Mouse (Mus musculus): ENCODE measurements around the gene Cbl. TPM values are rescaled to one million over a fixed set of nuclear protein-coding genes. Genes with fewer than 3 reads are reported as not detected.

Cbl gene
- polyA plus RNA-seq, 1 experiment from 2014 or later: 27.6 TPM

GRCm38 (mm10) chr9:44237128-44237527, 3.3 kb upstream of the Cbl start:
- no peak for ATAC-seq (ENCODE audit: low FRiP score, low TSS enrichment)

GRCm38 (mm10) chr9:44236601-44237000, 2.8 kb upstream of the Cbl start:
- H3K4me1 ChIP-seq (ENCODE audit: control insufficient read depth, insufficient read depth, low read length): peaks cover 12% of the 10 kb centered on the region
- no peaks in the 10 kb centered on the region for H3K36me3 ChIP-seq (ENCODE audit: control insufficient read depth, insufficient read depth, low read length)
- ATAC-seq (ENCODE audit: low FRiP score, low TSS enrichment) (no peak), DNase-seq (no peak)
- no peaks in the 10 kb centered on the region for H3K27me3 ChIP-seq (ENCODE audit: control insufficient read depth, insufficient read depth, low read length)
- no peak overlapping the region for H3K27ac ChIP-seq (replicated peaks; ENCODE audit: low read depth, low read length)
- H3K4me2 ChIP-seq (ENCODE audit: low read length): no peak overlapping the region
- WGBS: 63% methylated on average over 4 of the region's 4 CpGs
- H3K9me3 ChIP-seq (ENCODE audit: control insufficient read depth, low read length): no peaks in the 10 kb centered on the region
- no peak overlapping the region for H3K9ac ChIP-seq (replicated peaks; ENCODE audit: low read length)
- H3K4me3 ChIP-seq (replicated peaks; ENCODE audit: low read depth, low read length): no peak overlapping the region

More at GRCm38 (mm10) chr9:44237128-44237527, 3.3 kb upstream of the Cbl start:
- 79% methylated on average over 4 of the region's 4 CpGs for WGBS
- no peak overlapping the region for H3K4me3 ChIP-seq (replicated peaks; ENCODE audit: low read depth, low read length)
- no peak for DNase-seq
- no peak overlapping the region for H3K4me2 ChIP-seq (ENCODE audit: low read length)
- no peaks in the 10 kb centered on the region for H3K9me3 ChIP-seq (ENCODE audit: control insufficient read depth, low read length)
- no peaks in the 10 kb centered on the region for H3K36me3 ChIP-seq (ENCODE audit: control insufficient read depth, insufficient read depth, low read length)
- no peak overlapping the region for H3K9ac ChIP-seq (replicated peaks; ENCODE audit: low read length)
- H3K27me3 ChIP-seq (ENCODE audit: control insufficient read depth, insufficient read depth, low read length): no peaks in the 10 kb centered on the region
- peaks cover 7% of the 10 kb centered on the region for H3K4me1 ChIP-seq (ENCODE audit: control insufficient read depth, insufficient read depth, low read length)
- H3K27ac ChIP-seq (replicated peaks; ENCODE audit: low read depth, low read length): no peak overlapping the region

DNA sequence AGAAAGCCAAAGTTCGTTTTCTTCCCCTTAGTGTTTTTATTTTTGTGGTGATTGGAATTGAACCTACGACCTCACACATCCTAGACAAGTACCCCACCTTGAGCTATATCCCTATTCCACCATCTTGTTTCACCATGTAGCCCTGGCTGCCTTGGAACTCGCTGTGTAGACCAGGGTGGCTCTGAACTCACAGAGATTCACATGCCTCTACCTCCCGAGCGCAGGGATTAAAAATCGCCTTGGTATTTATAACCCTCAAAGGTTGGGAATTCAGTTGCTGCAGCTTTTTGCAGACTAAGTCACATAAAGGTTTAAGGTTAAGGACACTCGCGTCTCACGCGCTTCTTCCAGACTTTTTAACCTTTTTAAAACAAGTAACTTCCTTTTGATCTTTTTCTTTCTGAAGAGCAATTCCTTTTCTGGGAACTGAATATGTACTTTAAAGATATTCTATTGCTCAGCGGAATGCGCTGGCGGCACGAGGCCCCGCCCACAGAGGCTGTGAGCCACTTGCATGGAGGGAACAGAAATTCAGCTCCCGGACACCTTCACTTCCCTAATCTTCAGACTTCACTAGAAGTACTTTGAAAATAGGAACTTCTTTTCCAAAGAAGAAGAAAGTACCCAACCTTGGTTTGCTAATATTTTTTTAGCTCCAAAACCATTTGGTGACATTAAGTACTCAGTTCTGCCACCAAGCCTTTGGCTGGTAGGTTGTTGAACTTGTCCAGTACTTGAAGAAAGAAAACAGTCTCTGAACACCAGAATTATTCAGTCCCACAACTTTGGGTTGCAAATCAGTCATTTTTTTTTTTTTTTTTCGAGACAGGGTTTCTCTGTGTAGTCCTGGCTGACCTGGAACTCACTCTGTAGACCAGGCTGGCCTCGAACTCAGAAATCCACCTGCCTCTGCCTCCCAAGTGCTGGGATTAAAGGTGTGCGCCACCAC, 904 bp upstream of the Cbl start:
- Histone ChIP-seq H3K36me3 (ENCODE audit: control insufficient read depth, insufficient read depth, low read length) (no peaks in the 10 kb centered on the region), H3K27me3 (ENCODE audit: control insufficient read depth, insufficient read depth, low read length) (no peaks in the 10 kb centered on the region), H3K4me2 (ENCODE audit: low read length) (peak overlapping the region; percentile 41), H3K4me3 (replicated peaks; ENCODE audit: low read depth, low read length) (peak overlapping the region; percentile 84), H3K4me1 (ENCODE audit: control insufficient read depth, insufficient read depth, low read length) (peaks cover 14% of the 10 kb centered on the region), H3K9ac (replicated peaks; ENCODE audit: low read length) (no peak overlapping the region), H3K27ac (replicated peaks; ENCODE audit: low read depth, low read length) (no peak overlapping the region), H3K9me3 (ENCODE audit: control insufficient read depth, low read length) (no peaks in the 10 kb centered on the region)
- ATAC-seq (ENCODE audit: low FRiP score, low TSS enrichment): no peak
- 29% methylated on average over 19 of the region's 19 CpGs for WGBS
- DNase-seq: peak; percentile 31

DNA sequence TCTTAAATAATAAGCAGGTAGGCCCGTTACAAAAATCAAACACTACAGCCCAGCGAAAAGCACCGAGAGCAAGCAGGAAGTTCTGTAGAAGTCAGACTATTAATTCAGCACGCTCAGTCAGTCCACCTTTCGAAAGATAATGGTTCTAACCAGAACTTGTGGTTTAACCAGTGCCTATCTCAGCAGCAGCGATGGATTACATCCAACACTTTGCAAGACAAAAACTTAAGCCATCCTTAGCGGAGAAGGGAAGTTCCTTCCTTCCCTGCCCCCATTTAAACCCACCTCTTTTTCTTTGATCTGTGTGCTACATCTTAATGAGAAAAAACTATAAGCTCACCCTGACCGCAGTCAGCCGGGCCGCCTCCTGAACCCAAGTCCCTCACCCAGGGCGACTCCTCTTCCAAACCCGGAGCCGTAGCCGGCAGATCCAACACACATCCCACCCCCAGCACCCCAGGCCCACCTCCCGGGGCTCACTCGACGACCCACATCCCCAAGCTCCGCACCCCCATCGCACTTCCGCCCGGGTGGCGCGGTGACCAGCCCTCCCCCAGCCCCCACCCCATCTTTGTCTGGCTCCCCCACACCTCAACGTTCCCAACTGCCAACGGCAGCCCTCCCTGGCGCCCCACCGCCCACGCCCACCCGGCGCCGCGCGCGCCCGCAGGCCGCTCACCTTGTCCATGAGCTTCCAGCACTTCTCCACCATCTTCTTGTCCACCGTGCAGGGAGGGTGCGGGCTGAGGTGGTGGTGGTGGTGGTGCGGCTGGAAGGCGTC, 638 bp downstream of the Cbl start:
- H3K27ac ChIP-seq (replicated peaks; ENCODE audit: low read depth, low read length): peak overlapping the region; percentile 96
- H3K9me3 ChIP-seq (ENCODE audit: control insufficient read depth, low read length): no peaks in the 10 kb centered on the region
- peaks cover 14% of the 10 kb centered on the region for H3K4me1 ChIP-seq (ENCODE audit: control insufficient read depth, insufficient read depth, low read length)
- DNase-seq: no peak
- peak overlapping the region; percentile 81 for H3K4me2 ChIP-seq (ENCODE audit: low read length)
- H3K27me3 ChIP-seq (ENCODE audit: control insufficient read depth, insufficient read depth, low read length): no peaks in the 10 kb centered on the region
- under 1% methylated on average over 40 of the region's 40 CpGs for WGBS
- peak; percentile 84 for ATAC-seq (ENCODE audit: low FRiP score, low TSS enrichment)
- H3K4me3 ChIP-seq (replicated peaks; ENCODE audit: low read depth, low read length): peak overlapping the region; percentile 84
- H3K36me3 ChIP-seq (ENCODE audit: control insufficient read depth, insufficient read depth, low read length): no peaks in the 10 kb centered on the region
- peak overlapping the region; percentile 90 for H3K9ac ChIP-seq (replicated peaks; ENCODE audit: low read length)

DNA sequence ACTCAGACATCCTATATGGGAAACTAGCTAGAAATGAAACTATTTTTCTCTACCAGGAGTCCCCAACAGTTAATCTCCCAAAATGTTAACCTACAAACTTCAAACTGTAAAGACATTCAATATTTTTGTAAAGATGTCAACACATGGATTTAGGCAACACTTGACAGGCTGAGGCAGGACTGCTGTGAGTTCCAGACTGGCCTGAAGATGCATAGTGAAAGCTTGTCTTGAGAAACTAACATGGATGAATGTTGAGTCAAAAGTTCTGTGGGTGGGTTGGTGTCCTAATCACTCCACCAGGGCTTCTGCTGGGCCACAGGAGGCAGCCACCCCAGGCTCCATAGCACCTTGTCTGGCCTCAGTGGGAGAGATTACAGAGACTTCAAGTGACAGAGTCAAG, 2.2 kb downstream of the Cbl start:
- no peak overlapping the region for H3K27ac ChIP-seq (replicated peaks; ENCODE audit: low read depth, low read length)
- peak overlapping the region; percentile 81 for H3K4me2 ChIP-seq (ENCODE audit: low read length)
- no peaks in the 10 kb centered on the region for H3K36me3 ChIP-seq (ENCODE audit: control insufficient read depth, insufficient read depth, low read length)
- H3K9ac ChIP-seq (replicated peaks; ENCODE audit: low read length): no peak overlapping the region
- H3K27me3 ChIP-seq (ENCODE audit: control insufficient read depth, insufficient read depth, low read length): no peaks in the 10 kb centered on the region
- DNase-seq (no peak), ATAC-seq (ENCODE audit: low FRiP score, low TSS enrichment) (no peak)
- H3K4me1 ChIP-seq (ENCODE audit: control insufficient read depth, insufficient read depth, low read length): peaks cover 14% of the 10 kb centered on the region
- no peaks in the 10 kb centered on the region for H3K9me3 ChIP-seq (ENCODE audit: control insufficient read depth, low read length)
- H3K4me3 ChIP-seq (replicated peaks; ENCODE audit: low read depth, low read length): 0 out of 2 replicates have a peak overlapping the region, but pooled peaks have one; percentile 84

- 65% methylated on average over 6 of the region's 6 CpGs for WGBS
- Histone ChIP-seq H3K36me3 (ENCODE audit: control insufficient read depth, insufficient read depth, low read length) (no peaks in the 10 kb centered on the region), H3K27me3 (ENCODE audit: control insufficient read depth, insufficient read depth, low read length) (no peaks in the 10 kb centered on the region), H3K27ac (replicated peaks; ENCODE audit: low read depth, low read length) (no peak overlapping the region), H3K4me3 (replicated peaks; ENCODE audit: low read depth, low read length) (no peak overlapping the region), H3K4me2 (ENCODE audit: low read length) (no peak overlapping the region), H3K9me3 (ENCODE audit: control insufficient read depth, low read length) (no peaks in the 10 kb centered on the region), H3K9ac (replicated peaks; ENCODE audit: low read length) (no peak overlapping the region), H3K4me1 (ENCODE audit: control insufficient read depth, insufficient read depth, low read length) (no peaks in the 10 kb centered on the region)
- DNase-seq (no peak), ATAC-seq (ENCODE audit: low FRiP score, low TSS enrichment) (no peak)
These were observed 7.9 kb downstream of the Cbl start for GRCm38 (mm10) chr9:44225993-44226392.

GRCm38 (mm10) chr9:44213538-44213937, 20.3 kb downstream of the Cbl start:
- no peaks in the 10 kb centered on the region for H3K4me1 ChIP-seq (ENCODE audit: control insufficient read depth, insufficient read depth, low read length)
- no peak overlapping the region for H3K9ac ChIP-seq (replicated peaks; ENCODE audit: low read length)
- H3K27ac ChIP-seq (replicated peaks; ENCODE audit: low read depth, low read length): no peak overlapping the region
- no peak for ATAC-seq (ENCODE audit: low FRiP score, low TSS enrichment)
- WGBS: 97% methylated on average over 14 of the region's 14 CpGs
- no peaks in the 10 kb centered on the region; the same call in 1 of the 2 replicates for H3K36me3 ChIP-seq (ENCODE audit: control insufficient read depth, insufficient read depth, low read length)
- H3K27me3 ChIP-seq (ENCODE audit: control insufficient read depth, insufficient read depth, low read length): no peaks in the 10 kb centered on the region
- no peak overlapping the region for H3K4me3 ChIP-seq (replicated peaks; ENCODE audit: low read depth, low read length)
- no peak overlapping the region for H3K4me2 ChIP-seq (ENCODE audit: low read length)
- no peaks in the 10 kb centered on the region; the same call in 1 of the 2 replicates for H3K9me3 ChIP-seq (ENCODE audit: control insufficient read depth, low read length)
- DNase-seq: no peak

GRCm38 (mm10) chr9:44212406-44212805, 21.4 kb downstream of the Cbl start:
- no peak for DNase-seq
- Histone ChIP-seq H3K4me1 (ENCODE audit: control insufficient read depth, insufficient read depth, low read length) (no peaks in the 10 kb centered on the region), H3K4me3 (replicated peaks; ENCODE audit: low read depth, low read length) (no peak overlapping the region), H3K27me3 (ENCODE audit: control insufficient read depth, insufficient read depth, low read length) (no peaks in the 10 kb centered on the region), H3K9ac (replicated peaks; ENCODE audit: low read length) (no peak overlapping the region), H3K36me3 (ENCODE audit: control insufficient read depth, insufficient read depth, low read length) (no peaks in the 10 kb centered on the region; the same call in 1 of the 2 replicates), H3K27ac (replicated peaks; ENCODE audit: low read depth, low read length) (no peak overlapping the region), H3K4me2 (ENCODE audit: low read length) (no peak overlapping the region), H3K9me3 (ENCODE audit: control insufficient read depth, low read length) (no peaks in the 10 kb centered on the region; the same call in 1 of the 2 replicates)
- WGBS: 98% methylated on average over 4 of the region's 4 CpGs
- no peak for ATAC-seq (ENCODE audit: low FRiP score, low TSS enrichment)
